Mouse (Mus musculus) kidney, adult 2 months (tissue): ENCODE measurements around the gene Celf2.

Experiments
- CTCF ChIP-seq: fragments of 200-500 bp; conservative IDR thresholded peaks from 2 replicates; pipeline ENCODE4 v1.5.1; 2011; ENCODE audit warnings: low read depth, mild to moderate bottlenecking, control low read depth, low read length, moderate library complexity, mixed read lengths; ENCODE audit not compliant: insufficient read depth, insufficient read length
- POLR2A ChIP-seq: fragments of 200-500 bp; IDR thresholded peaks from one replicate; pipeline ENCODE4 v1.6.1; 2011; ENCODE audit warnings: low read depth, low read length, control low read depth

GRCm38 (mm10) chr2:6790876-6791275, 718.5 kb downstream of the Celf2 start:
- TF ChIP-seq CTCF (no peak), POLR2A (no peak)
